ENCODE assay signal across 8 mouse cellular contexts in the genomic region with DNA sequence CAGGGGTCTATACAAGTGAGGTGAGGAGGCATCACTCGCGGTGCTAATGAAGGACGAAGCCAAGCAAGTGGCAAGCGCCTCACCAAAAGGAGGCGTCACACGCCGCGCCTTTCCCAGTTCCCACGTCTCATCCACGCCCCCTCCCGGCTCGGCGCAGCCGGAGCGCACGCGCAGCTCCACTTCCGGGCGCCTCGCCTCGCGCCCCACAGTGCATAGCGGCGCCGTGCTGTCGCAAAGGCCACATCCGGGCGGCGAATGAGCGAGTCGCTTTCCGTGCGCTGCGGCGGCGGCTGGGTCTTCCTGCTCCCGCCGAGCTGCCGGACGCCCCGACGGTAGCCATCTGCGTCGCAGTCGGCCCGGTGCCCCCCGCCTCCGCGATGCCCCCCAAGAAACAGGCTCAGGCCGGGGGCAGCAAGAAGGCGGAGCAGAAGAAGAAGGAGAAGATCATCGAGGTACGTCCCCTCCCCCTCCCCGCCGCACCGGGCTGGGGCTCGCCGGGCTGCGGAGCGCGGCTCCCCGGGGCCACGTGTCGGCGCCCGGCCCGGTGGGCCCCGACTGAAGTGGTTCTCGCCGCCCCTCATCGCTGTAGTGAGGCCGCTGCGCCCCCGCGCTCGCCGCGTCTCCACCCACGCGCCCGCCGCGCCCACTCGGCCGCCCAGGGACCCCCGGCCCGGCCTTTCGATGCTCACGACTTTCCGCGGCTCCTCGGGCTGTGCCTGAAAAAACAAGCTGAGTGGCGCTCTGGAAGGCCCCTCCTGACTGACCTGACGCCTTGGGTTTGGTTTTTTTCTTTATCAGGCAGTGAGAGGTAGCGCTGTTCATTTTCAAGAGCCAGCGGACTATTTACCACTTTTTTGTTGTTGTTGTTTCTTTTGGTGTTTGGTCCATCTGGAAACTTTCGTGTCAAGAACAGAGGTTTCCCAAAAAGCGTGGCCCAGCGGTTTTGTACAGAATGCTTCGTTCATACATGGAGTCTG. TPM values are rescaled to one million over a fixed set of nuclear protein-coding genes. Genes with fewer than 3 reads are reported as not detected.
A peak's percentile ranks its signal among the peaks of the same experiment; 100 is the strongest.
DNase-seq lines count a peak whose midpoint lies in the region; ATAC-seq lines count a peak whose summit lies in the region.

A gene (plus strand): TSS at position 160 of the 977 bp plus-strand sequence.

- under 1% methylated on average over 91 of the region's 100 CpGs for WGBS in heart, embryonic 10.5 days
- WGBS in kidney, embryonic 15.5 days = under 1% methylated on average over 100 of the region's 100 CpGs

- H3K4me2 ChIP-seq in kidney, embryonic 15.5 days = peak within 1 kb of the TSS; percentile 68

- H3K4me3 ChIP-seq in heart, embryonic 10.5 days = peak within 1 kb of the TSS; percentile 89
- H3K4me3 ChIP-seq in kidney, embryonic 15.5 days (replicated peaks) = peak within 1 kb of the TSS; percentile 82

- peaks cover 12% of the 10 kb centered on the region; the same call in 1 of the 2 replicates for H3K4me1 ChIP-seq in heart, embryonic 10.5 days
- peaks cover 32% of the 10 kb centered on the region for H3K4me1 ChIP-seq in kidney, embryonic 15.5 days

- peak; percentile 99 for ATAC-seq in erythroblast, adult 5-6 weeks (replicated peaks; ENCODE audit: low FRiP score, poor library complexity, severe bottlenecking)
- ATAC-seq in kidney, embryonic 15.5 days (replicated peaks; ENCODE audit: low FRiP score) = peak; percentile 100
- peak; percentile 94 for ATAC-seq in monocyte, adult 5-6 weeks (replicated peaks; ENCODE audit: insufficient number of reproducible peaks, low FRiP score, low TSS enrichment, poor library complexity, severe bottlenecking)

- H3K9me3 ChIP-seq in heart, embryonic 10.5 days = no peaks in the 10 kb centered on the region
- no peaks in the 10 kb centered on the region for H3K9me3 ChIP-seq in kidney, embryonic 15.5 days (replicated peaks)

- peak; percentile 93 to 94 for DNase-seq in B cell, adult 2 months
- peak; percentile 98 for DNase-seq in brain, adult 2 months (ENCODE audit: low read depth, low spot score)
- DNase-seq in heart, embryonic 10.5 days (ENCODE audit: low spot score) = peak; percentile 96
- DNase-seq in liver = peak; percentile 95
- DNase-seq in spleen, postnatal 4 days (ENCODE audit: low spot score in 2 of 2) = peak; percentile 92 to 96

- H3K27me3 ChIP-seq in heart, embryonic 10.5 days (ENCODE audit: insufficient read depth, poor library complexity, severe bottlenecking) = no peaks in the 10 kb centered on the region
- H3K27me3 ChIP-seq in kidney, embryonic 15.5 days = no peaks in the 10 kb centered on the region

- H3K9ac ChIP-seq in kidney, embryonic 15.5 days = peak within 1 kb of the TSS; percentile 93

- H3K27ac ChIP-seq in heart, embryonic 10.5 days = peak within 1 kb of the TSS; percentile 99
- H3K27ac ChIP-seq in kidney, embryonic 15.5 days = peak within 1 kb of the TSS; percentile 91

- no peaks in the 10 kb centered on the region for H3K36me3 ChIP-seq in heart, embryonic 10.5 days
- no peaks in the 10 kb centered on the region for H3K36me3 ChIP-seq in kidney, embryonic 15.5 days

RNA-seq across cellular contexts. Expression of the gene that starts here (rescaled TPM):
- 54.6 and 65.2 TPM in 2 replicates for total RNA-seq in erythroblast, adult 5-6 weeks (2015; ENCODE audit: low replicate concordance)
- 96.3 and 134 TPM in 2 replicates for total RNA-seq in erythroblast, adult 5-6 weeks (2017; ENCODE audit: low replicate concordance)
- 99.4 and 108 TPM in 2 replicates for polyA plus RNA-seq in heart, embryonic 10.5 days (2016; fragmentation: Nextera tagmentation; extraction: Ambion mirVana)
- polyA plus RNA-seq in kidney, embryonic 15.5 days (2015; fragmentation: Nextera tagmentation; extraction: Ambion mirVana) = 135 and 160 TPM in 2 replicates
- total RNA-seq in monocyte, adult 5-6 weeks (2017) = 199 to 259 TPM (median 242 TPM) in 3 replicates

Comparison
In these comparisons a context has a peak if more than half of its experiments do, and no peak if none do; other contexts are left out.
1. Peak in every context shown above with its lines: DNase-seq, ATAC-seq, H3K4me3 ChIP-seq and H3K27ac ChIP-seq.